Mouse (Mus musculus) liver, adult 2 months (tissue): ENCODE data around the gene Dpy30. TPM values are rescaled to one million over a fixed set of nuclear protein-coding genes. Genes with fewer than 3 reads are reported as not detected.
"Not testable (repeated sequence)": the region's sequence is repeated elsewhere in the genome, so short reads cannot be mapped to it uniquely, and the experiment has no call there.

Source experiments
- DNase-seq: peaks from one replicate; pipeline ENCODE4 v3.0.0-alpha.2; 2011; ENCODE audit warnings: low read depth, low spot score; ENCODE audit errors: extremely low read depth
- H3K27ac ChIP-seq: fragments of 200-500 bp; replicated peaks from 2 replicates; pipeline ENCODE4 v1.5.1; 2012; ENCODE audit warnings: low read depth, mild to moderate bottlenecking, control low read depth, inconsistent platforms, low read length; ENCODE audit not compliant: insufficient read depth
- H3K27me3 ChIP-seq: fragments of 200-500 bp; 2 replicates; pipeline ENCODE4 v1.6.1; 2012; ENCODE audit warnings: mild to moderate bottlenecking, moderate library complexity, low read length, inconsistent platforms; ENCODE audit not compliant: control insufficient read depth, insufficient read depth
- H3K36me3 ChIP-seq: fragments of 200-500 bp; 2 replicates; pipeline ENCODE4 v1.6.1; 2012; ENCODE audit warnings: low read length, inconsistent platforms; ENCODE audit not compliant: control insufficient read depth, insufficient read depth
- H3K4me1 ChIP-seq: fragments of 200-500 bp; 2 replicates; pipeline ENCODE4 v1.6.1; 2011; ENCODE audit warnings: low read length; ENCODE audit not compliant: control insufficient read depth, insufficient read depth
- H3K4me3 ChIP-seq: fragments of 200-500 bp; 2 replicates; pipeline ENCODE4 v1.5.1; 2011; ENCODE audit warnings: low read depth, mild to moderate bottlenecking, control low read depth, low read length, moderate library complexity; ENCODE audit not compliant: insufficient read depth
- H3K79me2 ChIP-seq: fragments of 200-500 bp; 2 replicates; pipeline ENCODE4 v1.6.1; 2012; ENCODE audit warnings: inconsistent platforms, mild to moderate bottlenecking, low read length, moderate library complexity; ENCODE audit not compliant: control insufficient read depth, insufficient read depth
- H3K9ac ChIP-seq: fragments of 200-500 bp; 2 replicates; pipeline ENCODE4 v1.6.1; 2012; ENCODE audit warnings: low read depth, mild to moderate bottlenecking, control low read depth, inconsistent platforms, low read length
- CTCF ChIP-seq: fragments of 200-500 bp; IDR thresholded peaks from 2 replicates; pipeline ENCODE4 v1.5.1; 2011; ENCODE audit warnings: low read depth, low read length, control low read depth
- POLR2A ChIP-seq: fragments of 200-500 bp; IDR thresholded peaks from 2 replicates; pipeline ENCODE4 v1.6.1; 2011; ENCODE audit warnings: low read length, control low read depth; ENCODE audit not compliant: insufficient read depth; ENCODE audit errors: extremely low read depth
- WGBS: fragments of 180-500 bp; shearing (Covaris S2); methylation state at CpG from one replicate; pipeline ENCODE4 v1.1.7; 2018; 5-methylcytosine and 5-hydroxymethylcytosine counted together
- polyA plus RNA-seq: library from polyadenylated mRNA; depleted of rRNA; stranded (reverse); fragments of >200 nt; gene quantifications from 2 replicates; pipeline ENCODE4 v1.2.3, GENCODE M21; 2012
- total RNA-seq: library from RNA; depleted of rRNA; stranded (reverse); fragments of >200 nt; gene quantifications from 2 replicates; pipeline ENCODE4 v1.2.3, GENCODE M21; 2014

Gene Dpy30
- total and polyA plus RNA-seq, 2 experiments: 29.2 to 34.7 TPM

DNA sequence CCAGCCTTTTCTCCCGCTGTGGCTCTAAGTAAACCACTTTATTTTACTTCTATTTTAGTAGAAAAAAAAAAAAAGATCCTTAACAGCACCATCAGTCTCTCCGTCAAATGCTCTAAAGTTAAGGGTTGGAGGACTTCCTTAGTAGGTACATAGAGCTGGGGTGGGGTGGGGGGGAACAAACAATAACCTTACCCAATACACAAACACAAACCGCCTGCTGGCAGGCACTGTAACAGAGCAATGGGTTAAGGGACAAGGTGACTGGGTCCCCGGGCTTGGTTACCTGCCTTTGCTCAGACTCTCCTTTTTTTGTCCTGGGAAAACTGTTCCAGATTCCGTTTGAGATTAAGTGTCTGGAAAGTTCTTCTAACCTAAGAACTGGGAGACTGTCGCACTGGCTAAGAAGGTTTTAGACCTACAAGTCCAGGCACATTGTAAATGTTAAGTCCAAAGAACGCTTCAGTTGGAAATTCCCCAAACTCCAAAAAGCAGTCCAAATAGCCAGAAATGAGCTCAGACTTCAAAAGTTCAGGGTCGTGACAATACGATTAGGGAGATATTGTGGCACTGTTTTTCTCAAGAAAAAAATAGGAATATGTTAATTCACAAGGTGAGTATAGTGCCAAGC, 7.4 kb upstream of the Dpy30 start:
- 23% methylated on average over 9 of the region's 9 CpGs for WGBS
- TF ChIP-seq CTCF: no peak
- TF ChIP-seq POLR2A: no peak
- peak overlapping the region; percentile 9; the same call in 1 of the 2 replicates for H3K4me3 ChIP-seq
- no peaks in the 10 kb centered on the region for H3K27me3 ChIP-seq
- peak overlapping the region; percentile 71; the same call in 1 of the 2 replicates for H3K9ac ChIP-seq
- peak overlapping the region; percentile 98 for H3K27ac ChIP-seq
- H3K4me1 ChIP-seq: peaks cover 2% of the 10 kb centered on the region
- DNase-seq: peak; percentile 92
- no peaks in the 10 kb centered on the region for H3K79me2 ChIP-seq
- no peaks in the 10 kb centered on the region for H3K36me3 ChIP-seq

DNA sequence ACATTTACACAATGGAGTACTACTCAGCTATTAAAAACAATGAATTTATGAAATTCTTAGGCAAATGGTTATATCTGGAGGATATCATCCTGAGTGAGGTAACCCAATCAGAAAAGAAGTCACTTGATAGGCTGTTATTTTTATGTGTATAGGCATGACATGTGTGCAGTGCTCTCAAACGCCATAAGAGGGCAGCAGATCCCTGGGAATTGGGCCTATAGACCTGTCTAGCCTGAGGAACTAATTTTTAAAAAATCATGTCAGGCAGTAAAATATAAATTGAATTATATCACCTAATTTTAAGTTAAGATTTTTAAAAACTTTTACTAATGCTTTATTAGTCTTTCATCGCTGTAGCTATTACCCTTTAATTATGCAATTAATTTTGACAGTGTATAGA, 4.4 kb upstream of the Dpy30 start:
- peak; percentile 77 for TF ChIP-seq CTCF
- not testable (repeated sequence) for H3K4me1 ChIP-seq, H3K27ac ChIP-seq, H3K9ac ChIP-seq, H3K27me3 ChIP-seq, H3K4me3 ChIP-seq, H3K36me3 ChIP-seq, H3K79me2 ChIP-seq
- 51% methylated on average over 2 of the region's 2 CpGs for WGBS
- DNase-seq: peak; percentile 55

DNA sequence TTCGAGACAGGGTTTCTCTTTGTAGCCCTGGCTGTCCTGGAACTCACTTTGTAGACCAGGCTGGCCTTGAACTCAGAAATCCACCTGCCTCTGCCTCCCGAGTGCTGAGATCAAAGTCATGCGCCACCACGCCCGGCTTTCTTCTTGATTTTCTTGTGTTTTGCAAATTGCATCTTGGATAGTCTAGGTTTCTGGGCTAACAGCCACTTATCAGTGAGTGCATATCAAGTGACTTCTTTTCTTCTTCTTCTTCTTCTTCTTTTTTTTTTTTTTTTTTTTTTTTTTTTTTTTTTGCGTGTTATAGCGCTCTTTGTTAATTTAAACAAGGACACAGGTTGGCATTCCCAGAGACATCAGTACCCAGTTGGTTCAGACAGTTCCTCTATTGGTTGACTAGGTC, 3.5 kb upstream of the Dpy30 start:
- H3K4me3 ChIP-seq, H3K9ac ChIP-seq, H3K27me3 ChIP-seq, H3K79me2 ChIP-seq, H3K4me1 ChIP-seq, DNase-seq, H3K27ac ChIP-seq, H3K36me3 ChIP-seq: not testable (repeated sequence)
- WGBS: 84% methylated on average over 7 of the region's 7 CpGs

DNA sequence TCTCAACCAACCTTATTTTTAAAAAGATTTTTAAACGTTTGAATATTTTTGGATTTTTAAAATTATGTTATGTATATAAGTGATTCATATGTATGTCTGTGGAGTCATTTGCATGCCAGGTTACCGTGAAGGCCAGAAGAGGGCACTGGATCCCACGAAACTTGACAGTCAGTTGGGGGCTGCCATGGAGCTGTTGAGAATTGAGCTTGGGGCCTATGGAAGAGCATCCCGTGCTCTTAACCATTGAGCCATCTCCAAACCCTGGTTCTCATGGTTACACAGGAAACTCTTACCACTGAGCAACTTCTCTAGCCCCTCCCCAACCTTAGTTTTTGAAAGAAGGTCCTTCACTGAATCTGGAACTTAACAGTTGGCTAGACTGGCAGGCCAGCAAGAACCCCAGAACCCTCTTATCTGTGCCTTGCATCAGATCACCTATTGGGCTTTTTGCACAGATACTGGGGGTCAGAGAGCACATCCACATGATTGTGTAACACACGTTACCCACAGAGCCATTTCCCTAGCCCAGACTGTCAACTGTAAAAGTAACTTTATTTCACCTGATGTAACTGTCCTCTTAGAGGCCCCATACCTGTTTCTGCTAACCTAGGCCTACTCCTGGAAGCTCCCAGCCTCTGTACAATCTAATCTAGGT, 1.2 kb downstream of the Dpy30 start:
- no peaks in the 10 kb centered on the region for H3K36me3 ChIP-seq
- WGBS: 57% methylated on average over 5 of the region's 5 CpGs
- H3K4me1 ChIP-seq: no peaks in the 10 kb centered on the region
- H3K27ac ChIP-seq: peak overlapping the region; percentile 62
- DNase-seq: peak; percentile 84
- TF ChIP-seq POLR2A: no peak
- TF ChIP-seq CTCF: peak; percentile 28
- no peaks in the 10 kb centered on the region for H3K79me2 ChIP-seq
- H3K9ac ChIP-seq: no peak overlapping the region
- no peak overlapping the region for H3K4me3 ChIP-seq
- no peaks in the 10 kb centered on the region for H3K27me3 ChIP-seq

DNA sequence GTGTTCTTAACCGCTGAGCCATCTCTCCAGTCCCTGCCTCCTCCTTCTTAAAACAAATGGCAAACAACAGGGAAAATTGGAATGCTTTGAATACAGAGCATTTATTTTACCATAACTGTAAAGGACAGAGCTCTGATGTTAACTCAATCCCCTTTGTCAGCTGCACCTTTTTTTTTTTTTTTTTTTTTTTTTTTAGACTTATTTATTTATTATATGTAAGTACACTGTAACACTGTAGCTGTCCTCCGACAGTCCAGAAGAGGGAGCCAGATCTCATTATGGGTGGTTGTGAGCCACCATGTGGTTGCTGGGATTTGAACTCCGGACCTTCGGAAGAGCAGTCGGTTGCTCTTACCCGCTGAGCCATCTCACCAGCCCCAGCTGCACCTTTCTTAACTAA, 5.0 kb downstream of the Dpy30 start:
- Histone ChIP-seq H3K4me3 (no peak overlapping the region), H3K4me1 (no peaks in the 10 kb centered on the region; the same call in 1 of the 2 replicates), H3K9ac (no peak overlapping the region), H3K27ac (no peak overlapping the region), H3K79me2 (no peaks in the 10 kb centered on the region), H3K27me3 (no peaks in the 10 kb centered on the region), H3K36me3 (no peaks in the 10 kb centered on the region)
- no peak for DNase-seq
- 97% methylated on average over 6 of the region's 6 CpGs for WGBS
- no peak for TF ChIP-seq POLR2A
- TF ChIP-seq CTCF: no peak

DNA sequence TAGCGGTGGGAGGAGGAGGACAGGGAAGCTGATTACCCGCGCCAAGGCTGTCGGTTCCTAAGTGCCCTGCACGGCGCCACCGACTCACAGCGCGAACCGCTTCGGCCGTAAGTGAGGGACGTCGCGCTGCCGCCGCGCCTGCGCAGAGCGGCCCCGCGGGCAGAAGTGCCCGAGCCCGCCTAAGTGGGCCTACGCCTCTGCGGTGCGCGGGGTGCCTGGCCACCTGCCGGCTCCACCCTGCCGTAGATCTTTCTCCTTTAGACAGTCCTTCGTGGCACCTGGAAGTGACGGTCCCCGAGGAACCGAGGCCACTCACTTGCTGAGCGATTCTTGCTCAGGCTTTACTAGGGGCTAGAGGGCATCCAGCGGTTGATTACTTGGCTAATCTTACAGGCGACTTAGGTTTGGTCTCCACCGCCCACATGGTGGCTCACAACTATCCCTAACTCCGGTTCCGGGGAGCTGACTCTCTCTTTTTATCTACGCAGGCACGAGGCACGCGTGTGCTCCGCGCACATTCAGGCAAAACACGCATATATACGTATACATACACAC, 7.4 kb downstream of the Dpy30 start:
- Histone ChIP-seq H3K79me2 (no peaks in the 10 kb centered on the region), H3K27ac (peak overlapping the region; percentile 78), H3K27me3 (no peaks in the 10 kb centered on the region), H3K36me3 (no peaks in the 10 kb centered on the region), H3K9ac (peak overlapping the region; percentile 73), H3K4me3 (peak overlapping the region; percentile 66), H3K4me1 (no peaks in the 10 kb centered on the region; the same call in 1 of the 2 replicates)
- 1% methylated on average over 48 of the region's 48 CpGs for WGBS
- DNase-seq: peak; percentile 69
- TF ChIP-seq POLR2A: peak; percentile 68; the same call in 1 of the 2 replicates
- no peak for TF ChIP-seq CTCF
